Mouse (Mus musculus) limb, embryonic 13.5 days (tissue): ENCODE data around the gene Kbtbd2. TPM values are rescaled to one million over a fixed set of nuclear protein-coding genes. Genes with fewer than 3 reads are reported as not detected.
A peak's percentile ranks its signal among the peaks of the same experiment; 100 is the strongest.

Experiments
- ATAC-seq: fragments of 200-750 bp; cut with Nextera tagmentation; 2 replicates; pipeline ENCODE4 v1.8.0; 2017; ENCODE audit warnings: low read depth, moderate number of reproducible peaks, moderate TSS enrichment; ENCODE audit not compliant: low FRiP score
- H3K27ac ChIP-seq: fragments of 300-500 bp; sonication (generic); 2 replicates; pipeline ENCODE4 v1.5.1; 2015; ENCODE audit warnings: inconsistent platforms, mild to moderate bottlenecking, moderate library complexity
- H3K27me3 ChIP-seq: fragments of 300-500 bp; sonication (generic); 2 replicates; pipeline ENCODE4 v1.6.1; 2015; ENCODE audit warnings: mild to moderate bottlenecking, inconsistent platforms
- H3K36me3 ChIP-seq: fragments of 300-500 bp; sonication (generic); 2 replicates; pipeline ENCODE4 v1.6.1; 2015; ENCODE audit warnings: inconsistent platforms, mild to moderate bottlenecking, moderate library complexity
- H3K4me1 ChIP-seq: fragments of 300-500 bp; sonication (generic); 2 replicates; pipeline ENCODE4 v1.6.1; 2015; ENCODE audit warnings: inconsistent platforms
- H3K4me2 ChIP-seq: fragments of 300-500 bp; sonication (generic); replicated peaks from 2 replicates; pipeline ENCODE4 v1.6.1; 2015; ENCODE audit warnings: inconsistent platforms, mild to moderate bottlenecking, moderate library complexity
- H3K4me3 ChIP-seq: fragments of 300-500 bp; sonication (generic); 2 replicates; pipeline ENCODE4 v1.5.1; 2015; ENCODE audit warnings: moderate library complexity, mild to moderate bottlenecking, inconsistent platforms
- H3K9ac ChIP-seq: fragments of 300-500 bp; sonication (generic); 2 replicates; pipeline ENCODE4 v1.6.1; 2015; ENCODE audit warnings: mild to moderate bottlenecking, inconsistent platforms
- H3K9me3 ChIP-seq: fragments of 300-500 bp; sonication (generic); 2 replicates; pipeline ENCODE4 v1.6.1; 2016; ENCODE audit warnings: inconsistent platforms
- WGBS: fragments of 180-500 bp; shearing (Covaris S2); methylation state at CpG from one replicate; pipeline ENCODE4 v1.1.7; 2015; 5-methylcytosine and 5-hydroxymethylcytosine counted together
- polyA plus RNA-seq: library from polyadenylated mRNA; unstranded; fragments of >200 nt; fragmentation: Nextera tagmentation; extraction: Ambion mirVana; gene quantifications from 2 replicates; pipeline ENCODE4 v1.2.1, GENCODE M21; 2015

The Kbtbd2 gene
- 28.0 and 30.5 TPM in 2 replicates for polyA plus RNA-seq

- Histone ChIP-seq H3K9ac (peak within 1 kb of the TSS; percentile 92), H3K27me3 (no peaks in the 10 kb centered on the region), H3K27ac (peak within 1 kb of the TSS; percentile 99), H3K9me3 (no peaks in the 10 kb centered on the region), H3K36me3 (no peaks in the 10 kb centered on the region; the same call in 1 of the 2 replicates), H3K4me1 (peaks cover 25% of the 10 kb centered on the region), H3K4me2 (peak within 1 kb of the TSS; percentile 81), H3K4me3 (peak within 1 kb of the TSS; percentile 83)
- WGBS, result under 1% methylated on average over 95 of the region's 98 CpGs
- ATAC-seq, result peak; percentile 94
Measured at GRCm38 (mm10) chr6:56797311-56798151, at the start of gene Kbtbd2. Gene Kbtbd2, minus strand, starts transcription at chr6:56797813.

- H3K27ac ChIP-seq, result no peak overlapping the region
- H3K4me3 ChIP-seq, result no peak overlapping the region
- no peak overlapping the region for H3K4me2 ChIP-seq
- H3K9ac ChIP-seq, result no peak overlapping the region
- H3K9me3 ChIP-seq, result no peaks in the 10 kb centered on the region
- peaks cover 29% of the 10 kb centered on the region for H3K36me3 ChIP-seq
- ATAC-seq, result no peak
- no peaks in the 10 kb centered on the region; the same call in 1 of the 2 replicates for H3K4me1 ChIP-seq
- H3K27me3 ChIP-seq, result no peaks in the 10 kb centered on the region
- 91% methylated on average over 2 of the region's 2 CpGs for WGBS
Measured at GRCm38 (mm10) chr6:56844365-56844764, 46.8 kb upstream of the Kbtbd2 start.

- 56% methylated on average over 3 of the region's 3 CpGs for WGBS
- Histone ChIP-seq H3K27ac (no peak overlapping the region), H3K9me3 (no peaks in the 10 kb centered on the region)
Measured at GRCm38 (mm10) chr6:56843229-56843628, 45.6 kb upstream of the Kbtbd2 start.

GRCm38 (mm10) chr6:56837621-56838020, 40.0 kb upstream of the Kbtbd2 start:
- Histone ChIP-seq H3K4me3 (no peak overlapping the region), H3K9ac (no peak overlapping the region), H3K4me1 (peaks cover 32% of the 10 kb centered on the region), H3K27ac (no peak overlapping the region), H3K36me3 (peaks cover 47% of the 10 kb centered on the region), H3K27me3 (no peaks in the 10 kb centered on the region), H3K4me2 (no peak overlapping the region), H3K9me3 (no peaks in the 10 kb centered on the region)
- no peak for ATAC-seq
- 81% methylated on average over 3 of the region's 3 CpGs for WGBS

More at GRCm38 (mm10) chr6:56843229-56843628, 45.6 kb upstream of the Kbtbd2 start:
- peaks cover 34% of the 10 kb centered on the region for H3K36me3 ChIP-seq
- no peaks in the 10 kb centered on the region; the same call in 1 of the 2 replicates for H3K4me1 ChIP-seq
- H3K4me2 ChIP-seq, result no peak overlapping the region
- H3K27me3 ChIP-seq, result no peaks in the 10 kb centered on the region
- no peak overlapping the region for H3K4me3 ChIP-seq
- no peak overlapping the region for H3K9ac ChIP-seq
- no peak for ATAC-seq

GRCm38 (mm10) chr6:56837166-56837565, 39.6 kb upstream of the Kbtbd2 start:
- peaks cover 32% of the 10 kb centered on the region for H3K4me1 ChIP-seq
- WGBS, result 93% methylated on average over 12 of the region's 12 CpGs
- H3K9ac ChIP-seq, result no peak overlapping the region
- H3K27me3 ChIP-seq, result no peaks in the 10 kb centered on the region
- no peak overlapping the region for H3K27ac ChIP-seq
- no peak overlapping the region for H3K4me2 ChIP-seq
- H3K4me3 ChIP-seq, result no peak overlapping the region
- peaks cover 47% of the 10 kb centered on the region for H3K36me3 ChIP-seq
- no peaks in the 10 kb centered on the region for H3K9me3 ChIP-seq
- no peak for ATAC-seq

GRCm38 (mm10) chr6:56835532-56835931, 37.9 kb upstream of the Kbtbd2 start:
- Histone ChIP-seq H3K9me3 (no peaks in the 10 kb centered on the region), H3K4me2 (no peak overlapping the region), H3K36me3 (peaks cover 46% of the 10 kb centered on the region), H3K4me3 (no peak overlapping the region), H3K27ac (no peak overlapping the region), H3K27me3 (no peaks in the 10 kb centered on the region), H3K4me1 (peaks cover 32% of the 10 kb centered on the region), H3K9ac (no peak overlapping the region)
- ATAC-seq, result no peak
- WGBS, result 87% methylated on average over 10 of the region's 10 CpGs

- 51% methylated on average over 5 of the region's 5 CpGs for WGBS
- Histone ChIP-seq H3K27ac (no peak overlapping the region), H3K36me3 (peaks cover 38% of the 10 kb centered on the region), H3K4me3 (no peak overlapping the region), H3K9me3 (no peaks in the 10 kb centered on the region), H3K4me1 (peaks cover 32% of the 10 kb centered on the region), H3K9ac (no peak overlapping the region), H3K27me3 (no peaks in the 10 kb centered on the region), H3K4me2 (no peak overlapping the region)
- ATAC-seq, result no peak
Measured at GRCm38 (mm10) chr6:56834769-56835168, 37.2 kb upstream of the Kbtbd2 start.

- Histone ChIP-seq H3K36me3 (peaks cover 28% of the 10 kb centered on the region), H3K27ac (no peak overlapping the region; the same call in 1 of the 2 replicates), H3K9ac (peak overlapping the region; percentile 91; the same call in 1 of the 2 replicates), H3K27me3 (no peaks in the 10 kb centered on the region), H3K4me1 (peaks cover 29% of the 10 kb centered on the region), H3K4me2 (peak overlapping the region; percentile 61), H3K4me3 (peak overlapping the region; percentile 76), H3K9me3 (no peaks in the 10 kb centered on the region)
- 0 out of 2 replicates have a peak, but pooled peaks have one; percentile 16 for ATAC-seq
Measured at GRCm38 (mm10) chr6:56832830-56833229, 35.2 kb upstream of the Kbtbd2 start.

- 2% methylated on average over 11 of the region's 15 CpGs for WGBS
- Histone ChIP-seq H3K36me3 (peaks cover 24% of the 10 kb centered on the region), H3K9ac (peak overlapping the region; percentile 91), H3K4me1 (peaks cover 28% of the 10 kb centered on the region), H3K4me2 (peak overlapping the region; percentile 61), H3K4me3 (peak overlapping the region; percentile 76), H3K27me3 (no peaks in the 10 kb centered on the region), H3K27ac (peak overlapping the region; percentile 87), H3K9me3 (no peaks in the 10 kb centered on the region)
- peak; percentile 21 for ATAC-seq
Measured at GRCm38 (mm10) chr6:56832407-56832796, 34.8 kb upstream of the Kbtbd2 start.

GRCm38 (mm10) chr6:56831697-56832406, 34.2 kb upstream of the Kbtbd2 start, which contains the start of gene Fkbp9:
Gene Fkbp9, plus strand, starts transcription at chr6:56832059.
- Histone ChIP-seq H3K27me3 (no peaks in the 10 kb centered on the region), H3K36me3 (peaks cover 18% of the 10 kb centered on the region), H3K4me1 (peaks cover 28% of the 10 kb centered on the region), H3K4me2 (peak within 1 kb of the TSS; percentile 61), H3K4me3 (peak within 1 kb of the TSS; percentile 76), H3K9ac (peak within 1 kb of the TSS; percentile 91), H3K9me3 (no peaks in the 10 kb centered on the region), H3K27ac (peak within 1 kb of the TSS; percentile 87)
- WGBS, result under 1% methylated on average over 50 of the region's 58 CpGs
- peak; percentile 94 for ATAC-seq

- Histone ChIP-seq H3K9me3 (no peaks in the 10 kb centered on the region), H3K27me3 (no peaks in the 10 kb centered on the region), H3K4me1 (no peaks in the 10 kb centered on the region), H3K9ac (no peak overlapping the region), H3K4me2 (no peak overlapping the region), H3K4me3 (no peak overlapping the region), H3K36me3 (no peaks in the 10 kb centered on the region), H3K27ac (no peak overlapping the region)
- 45% methylated on average over 3 of the region's 3 CpGs for WGBS
- no peak for ATAC-seq
Measured at GRCm38 (mm10) chr6:56825657-56826056, 28.0 kb upstream of the Kbtbd2 start.

- Histone ChIP-seq H3K27ac (no peak overlapping the region), H3K4me3 (no peak overlapping the region), H3K4me2 (no peak overlapping the region), H3K36me3 (no peaks in the 10 kb centered on the region), H3K9me3 (no peaks in the 10 kb centered on the region), H3K9ac (no peak overlapping the region), H3K27me3 (no peaks in the 10 kb centered on the region), H3K4me1 (no peaks in the 10 kb centered on the region)
- ATAC-seq, result no peak
- 81% methylated on average over 2 of the region's 2 CpGs for WGBS
Measured at GRCm38 (mm10) chr6:56819124-56819487, 21.5 kb upstream of the Kbtbd2 start.
